Mouse (Mus musculus): Measurements from ENCODE around the gene Tbc1d22a.

DNA sequence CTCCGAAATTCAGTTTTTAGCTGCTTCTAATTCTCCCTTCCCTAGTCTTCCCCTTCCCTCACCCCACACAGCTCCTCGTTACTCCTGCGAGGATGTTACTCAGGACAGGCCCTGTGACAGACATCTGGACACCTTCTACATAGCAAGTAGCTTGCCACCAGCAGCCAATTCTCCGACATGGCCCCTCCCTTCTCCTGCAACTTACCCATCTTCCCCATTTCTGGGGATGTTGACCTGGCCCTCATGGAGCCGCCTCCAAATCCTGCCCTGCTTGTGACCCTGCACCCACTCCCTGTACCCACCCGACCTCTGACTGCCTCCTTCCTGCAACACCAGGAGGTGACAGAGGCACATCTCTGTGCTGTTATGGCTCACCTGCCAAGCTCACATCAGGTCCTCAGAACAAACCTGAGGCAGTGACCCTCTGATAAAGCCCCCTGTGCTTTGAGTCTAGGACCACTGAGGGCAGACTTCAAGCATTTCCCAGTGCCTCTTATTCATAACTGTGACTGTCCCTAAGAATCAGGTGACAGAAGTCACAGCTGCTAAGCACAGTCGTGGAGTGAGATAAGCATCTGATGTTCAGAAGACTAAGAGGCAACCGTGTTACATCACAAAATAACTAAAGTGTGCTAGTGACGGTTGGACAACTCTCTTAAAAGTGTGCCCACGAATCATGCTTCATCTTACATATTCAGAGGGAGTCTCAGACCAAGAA lies 46.3 kb upstream of the Tbc1d22a start:
- TF ChIP-seq CTCF (IDR thresholded peaks at IDR 0.05; ENCODE audit: low read depth) (no peak), EP300 (IDR thresholded peaks at IDR 0.05; ENCODE audit: low read depth) (no peak)

Data from heart, postnatal 0 days (tissue).